Mouse (Mus musculus) liver, embryonic 14 days (tissue): ENCODE measurements around the gene Rcbtb1. TPM values are rescaled to one million over a fixed set of nuclear protein-coding genes. Genes with fewer than 3 reads are reported as not detected.

Experiments used
- polyA plus RNA-seq: library from polyadenylated mRNA; depleted of rRNA; stranded (reverse); fragments of >200 nt; gene quantifications from 2 replicates; pipeline ENCODE4 v1.2.3, GENCODE M21; 2012; rRNA removed

The Rcbtb1 gene
- 10.1 and 12.0 TPM in 2 replicates for polyA plus RNA-seq

GRCm38 (mm10) chr14:59200711-59201603 is at the start of gene Rcbtb1:
Rcbtb1 (plus strand) TSS chr14:59201209.

DNA sequence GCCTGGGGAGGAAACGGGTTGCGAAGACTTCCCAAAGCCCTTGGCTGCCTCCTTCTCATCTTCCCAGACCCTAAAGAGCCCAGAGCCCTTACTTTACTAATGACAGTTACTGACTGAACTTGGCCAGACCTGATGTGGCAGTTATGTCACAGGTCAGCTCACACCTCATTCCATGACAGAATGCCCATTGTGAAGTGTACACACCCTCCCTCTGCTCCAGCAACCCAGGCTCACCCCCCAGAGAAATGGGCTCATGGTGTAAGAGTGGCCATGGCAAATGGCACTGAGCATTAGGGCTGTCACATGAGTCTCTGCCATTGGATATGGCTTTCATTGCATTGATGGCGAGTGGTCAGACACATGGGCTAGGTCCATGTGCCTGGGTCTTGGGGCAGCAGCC is 22.4 kb upstream of the Rcbtb1 start, which contains the start of gene Gm5142:
Gm5142 (minus strand) TSS at position 101 of the 400 bp plus-strand sequence.

DNA sequence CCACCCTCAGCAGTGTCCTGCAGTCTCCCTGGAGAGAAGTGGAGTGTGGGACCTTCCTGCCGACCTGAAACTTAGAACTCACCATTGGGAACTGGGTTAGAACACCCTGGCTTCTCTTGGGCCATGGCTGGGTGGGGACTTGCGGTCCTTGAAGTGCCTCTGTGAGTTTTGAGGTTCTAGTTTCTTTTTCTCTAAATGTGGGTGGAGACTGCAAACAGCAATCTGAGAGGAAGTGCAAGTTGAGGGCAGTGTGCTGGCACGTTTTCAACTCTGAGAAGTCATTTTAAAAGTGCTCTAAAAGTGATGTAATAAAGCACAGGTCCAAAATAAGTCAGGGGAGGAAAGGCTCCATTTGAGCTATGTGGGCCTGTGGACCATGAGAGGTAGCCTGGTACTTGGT is 59.0 kb downstream of the Rcbtb1 start, which contains the start of gene Gm6904:
Gm6904 (minus strand) TSS at position 161 of the 400 bp plus-strand sequence.

Other genes with a start within 250 kb of the Rcbtb1 start
- not detected in 2 replicates for gene 1700129C05Rik, start 58.3 kb upstream of the Rcbtb1 start, polyA plus RNA-seq
- gene Gm5142, start 22.5 kb upstream of the Rcbtb1 start, polyA plus RNA-seq: not detected in 2 replicates
- gene Gm6904, start 59.0 kb downstream of the Rcbtb1 start, polyA plus RNA-seq: 0.07 TPM in 1 of 2 replicates, not detected in the other
- 0.14 and 0.15 TPM in 2 replicates for gene Phf11a, start 96.3 kb downstream of the Rcbtb1 start, polyA plus RNA-seq
- gene Phf11b, start 140.1 kb downstream of the Rcbtb1 start, polyA plus RNA-seq: 0.50 and 0.65 TPM in 2 replicates
- 0.81 and 1.2 TPM in 2 replicates for gene Phf11d, start 164.3 kb downstream of the Rcbtb1 start, polyA plus RNA-seq
- 0.90 and 1.0 TPM in 2 replicates for gene Phf11c, start 194.2 kb downstream of the Rcbtb1 start, polyA plus RNA-seq
- gene Setdb2, start 239.7 kb downstream of the Rcbtb1 start, polyA plus RNA-seq: 5.3 and 7.0 TPM in 2 replicates
- gene Cab39l, start 239.8 kb downstream of the Rcbtb1 start, polyA plus RNA-seq: 7.8 and 9.9 TPM in 2 replicates